Mouse (Mus musculus) limb, embryonic 14.5 days (tissue): ENCODE data around the gene Tet3. TPM values are rescaled to one million over a fixed set of nuclear protein-coding genes. Genes with fewer than 3 reads are reported as not detected.

Source experiments
- ATAC-seq: fragments of 200-750 bp; cut with Nextera tagmentation; 2 replicates; pipeline ENCODE4 v1.8.0; 2017; ENCODE audit warnings: low read depth, moderate number of reproducible peaks, moderate TSS enrichment; ENCODE audit not compliant: low FRiP score
- DNase-seq: peaks from one replicate; pipeline ENCODE4 v3.0.0-alpha.2; 2015; ENCODE audit warnings: low spot score
- H3K27ac ChIP-seq: fragments of 300-500 bp; sonication (generic); replicated peaks from 2 replicates; pipeline ENCODE4 v1.5.1; 2014; ENCODE audit warnings: low read depth, mild to moderate bottlenecking, low read length, moderate library complexity, mixed read lengths
- H3K27me3 ChIP-seq: fragments of 300-500 bp; sonication (generic); 2 replicates; pipeline ENCODE4 v1.6.1; 2014; ENCODE audit warnings: low read length, mixed read lengths; ENCODE audit not compliant: control insufficient read depth, insufficient read depth
- H3K36me3 ChIP-seq: fragments of 300-500 bp; sonication (generic); 2 replicates; pipeline ENCODE4 v1.6.1; 2014; ENCODE audit warnings: mild to moderate bottlenecking, low read length, moderate library complexity, mixed read lengths; ENCODE audit not compliant: control insufficient read depth, insufficient read depth
- H3K4me1 ChIP-seq: fragments of 300-500 bp; sonication (generic); 2 replicates; pipeline ENCODE4 v1.6.1; 2014; ENCODE audit warnings: antibody characterized with exemption, low read length, mixed read lengths; ENCODE audit not compliant: control insufficient read depth, insufficient read depth
- H3K4me2 ChIP-seq: fragments of 300-500 bp; sonication (generic); replicated peaks from 2 replicates; pipeline ENCODE4 v1.6.1; 2014; ENCODE audit warnings: low read depth, mild to moderate bottlenecking, low read length, moderate library complexity; ENCODE audit not compliant: severe bottlenecking
- H3K4me3 ChIP-seq: fragments of 300-500 bp; sonication (generic); replicated peaks from 2 replicates; pipeline ENCODE4 v1.5.1; 2014; ENCODE audit warnings: low read length
- H3K9ac ChIP-seq: fragments of 300-500 bp; sonication (generic); 2 replicates; pipeline ENCODE4 v1.6.1; 2014; ENCODE audit warnings: mild to moderate bottlenecking, low read depth, low read length, moderate library complexity; ENCODE audit not compliant: severe bottlenecking
- H3K9me3 ChIP-seq: fragments of 300-500 bp; sonication (generic); 2 replicates; pipeline ENCODE4 v1.6.1; 2016; ENCODE audit warnings: low read length; ENCODE audit not compliant: control insufficient read depth
- POLR2A ChIP-seq: fragments of 200-500 bp; IDR thresholded peaks from 2 replicates; pipeline ENCODE4 v1.8.0; 2012; ENCODE audit warnings: inconsistent platforms, mild to moderate bottlenecking, moderate library complexity, borderline replicate concordance; ENCODE audit not compliant: insufficient read depth, insufficient read length; ENCODE audit errors: extremely low read depth
- WGBS: fragments of 180-500 bp; shearing (Covaris S2); extraction: QIAGEN DNeasy Blood & Tissue Kit; methylation state at CpG from one replicate; pipeline ENCODE4 v1.1.7; 2014; 5-methylcytosine and 5-hydroxymethylcytosine counted together
- microRNA-seq: library from miRNA; unstranded; fragments of <30 nt; microRNA quantifications from one replicate; pipeline ENCODE4, GENCODE M21; 2016
- polyA plus RNA-seq, 2 experiments: library from polyadenylated mRNA; depleted of rRNA in 1 of 2; stranded (reverse) in 1 of 2; unstranded in 1 of 2; fragments of >200 nt; fragmentation: Nextera tagmentation in 1 of 2; extraction: Ambion mirVana in 1 of 2; gene quantifications; 2 replicates each; pipeline versions ENCODE4 v1.2.1 to v1.2.3; 2012 to 2014

Tet3 gene
- polyA plus RNA-seq, 2 experiments, result 21.1 to 44.3 TPM

GRCm38 (mm10) chr6:83316022-83316421 is 142.9 kb downstream of the Tet3 start:
- Histone ChIP-seq H3K4me2 (peak overlapping the region; percentile 63), H3K27me3 (no peaks in the 10 kb centered on the region), H3K4me3 (peak overlapping the region; percentile 92), H3K4me1 (peaks cover 14% of the 10 kb centered on the region; the same call in 1 of the 2 replicates), H3K9ac (no peak overlapping the region), H3K9me3 (no peaks in the 10 kb centered on the region), H3K27ac (no peak overlapping the region), H3K36me3 (peaks cover 21% of the 10 kb centered on the region)
- ATAC-seq (no peak), DNase-seq (peak; percentile 32)
- no peak for TF ChIP-seq POLR2A
- 3% methylated on average over 10 of the region's 10 CpGs for WGBS

DNA sequence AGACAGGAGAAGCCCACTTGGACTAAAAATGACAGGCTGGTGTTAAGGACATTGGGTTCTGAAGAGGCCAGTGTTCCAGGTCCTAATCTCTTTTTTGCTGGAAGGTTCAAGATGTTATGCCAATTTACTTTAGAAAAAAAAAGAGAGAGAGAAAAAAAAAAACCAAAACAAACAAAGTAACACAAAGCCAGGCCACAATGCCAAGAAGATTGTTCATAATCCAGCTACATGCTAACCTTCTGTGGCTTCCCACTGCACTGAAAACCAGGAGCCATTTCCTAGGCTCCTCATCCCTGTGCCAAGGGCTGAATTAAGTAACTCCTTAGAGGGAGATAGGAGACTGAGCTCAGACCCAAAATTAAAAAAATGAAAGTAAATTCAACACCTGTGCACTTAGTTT is 143.6 kb downstream of the Tet3 start:
- ATAC-seq (no peak), DNase-seq (no peak)
- H3K4me1 ChIP-seq, result peaks cover 14% of the 10 kb centered on the region; the same call in 1 of the 2 replicates
- H3K9me3 ChIP-seq, result no peaks in the 10 kb centered on the region
- no peaks in the 10 kb centered on the region for H3K27me3 ChIP-seq
- no peak for TF ChIP-seq POLR2A
- H3K4me2 ChIP-seq, result no peak overlapping the region
- no peak overlapping the region for H3K4me3 ChIP-seq
- H3K36me3 ChIP-seq, result peaks cover 26% of the 10 kb centered on the region
- no peak overlapping the region for H3K27ac ChIP-seq
- H3K9ac ChIP-seq, result no peak overlapping the region

GRCm38 (mm10) chr6:83312514-83312913 is 146.4 kb downstream of the Tet3 start:
- DNase-seq (no peak), ATAC-seq (no peak)
- Histone ChIP-seq H3K27ac (no peak overlapping the region), H3K27me3 (no peaks in the 10 kb centered on the region), H3K4me1 (peaks cover 14% of the 10 kb centered on the region; the same call in 1 of the 2 replicates), H3K9me3 (no peaks in the 10 kb centered on the region), H3K4me3 (no peak overlapping the region), H3K36me3 (peaks cover 46% of the 10 kb centered on the region), H3K4me2 (no peak overlapping the region), H3K9ac (no peak overlapping the region)
- WGBS, result 92% methylated on average over 8 of the region's 8 CpGs
- no peak for TF ChIP-seq POLR2A

Small RNAs within 50 kb of the gene (microRNA-seq; reads per million reads assigned to microRNA genes)
- gene Mir6374, result not detected

Other genes starting within 250 kb of the Tet3 start
- 0.13 and 0.18 TPM in 2 replicates for gene Slc4a5, start 239.3 kb downstream of the Tet3 start, polyA plus RNA-seq (2012; rRNA removed)
- gene Slc4a5, start 239.3 kb downstream of the Tet3 start, polyA plus RNA-seq (2014; fragmentation: Nextera tagmentation; extraction: Ambion mirVana), result 0.25 TPM in 1 of 2 replicates, not detected in the other
- 26.3 and 27.3 TPM in 2 replicates for gene Mthfd2, start 133.2 kb downstream of the Tet3 start, polyA plus RNA-seq (2012; rRNA removed)
- 35.3 and 38.5 TPM in 2 replicates for gene Mthfd2, start 133.2 kb downstream of the Tet3 start, polyA plus RNA-seq (2014; fragmentation: Nextera tagmentation; extraction: Ambion mirVana)
- gene Mob1a, start 133.1 kb downstream of the Tet3 start, polyA plus RNA-seq (2012; rRNA removed), result 50.4 and 52.3 TPM in 2 replicates
- 75.8 and 77.9 TPM in 2 replicates for gene Mob1a, start 133.1 kb downstream of the Tet3 start, polyA plus RNA-seq (2014; fragmentation: Nextera tagmentation; extraction: Ambion mirVana)
- gene Bola3, start 109.9 kb downstream of the Tet3 start, polyA plus RNA-seq (2012; rRNA removed), result 26.7 and 55.1 TPM in 2 replicates
- gene Bola3, start 109.9 kb downstream of the Tet3 start, polyA plus RNA-seq (2014; fragmentation: Nextera tagmentation; extraction: Ambion mirVana), result 116 and 129 TPM in 2 replicates
- 89.0 and 104 TPM in 2 replicates for gene Dguok, start 47.9 kb upstream of the Tet3 start, polyA plus RNA-seq (2012; rRNA removed)
- 77.0 and 87.0 TPM in 2 replicates for gene Dguok, start 47.9 kb upstream of the Tet3 start, polyA plus RNA-seq (2014; fragmentation: Nextera tagmentation; extraction: Ambion mirVana)
- 5.1 and 5.3 TPM in 2 replicates for gene Actg2, start 77.2 kb upstream of the Tet3 start, polyA plus RNA-seq (2012; rRNA removed)
- gene Actg2, start 77.2 kb upstream of the Tet3 start, polyA plus RNA-seq (2014; fragmentation: Nextera tagmentation; extraction: Ambion mirVana), result 5.5 and 5.6 TPM in 2 replicates
- gene Stambp, start 113.6 kb upstream of the Tet3 start, polyA plus RNA-seq (2012; rRNA removed), result 20.3 and 21.3 TPM in 2 replicates
- gene Stambp, start 113.6 kb upstream of the Tet3 start, polyA plus RNA-seq (2014; fragmentation: Nextera tagmentation; extraction: Ambion mirVana), result 27.9 and 30.2 TPM in 2 replicates
- gene Clec4f, start 197.1 kb upstream of the Tet3 start, polyA plus RNA-seq (2012; rRNA removed), result not detected in 2 replicates
- gene Clec4f, start 197.1 kb upstream of the Tet3 start, polyA plus RNA-seq (2014; fragmentation: Nextera tagmentation; extraction: Ambion mirVana), result not detected in 2 replicates
- not detected in 2 replicates for gene Cd207, start 218.8 kb upstream of the Tet3 start, polyA plus RNA-seq (2012; rRNA removed)
- gene Cd207, start 218.8 kb upstream of the Tet3 start, polyA plus RNA-seq (2014; fragmentation: Nextera tagmentation; extraction: Ambion mirVana), result not detected in 2 replicates